Mouse (Mus musculus) right cerebral cortex, postnatal 10 days (tissue): ENCODE measurements around the gene Pick1.

ENCODE experiments used
- DNase-seq, 2 experiments: peaks; one replicate each; pipeline ENCODE4 v3.0.0; 2021; ENCODE audit warnings: low spot score in 2 of 2

Gene Pick1

DNA sequence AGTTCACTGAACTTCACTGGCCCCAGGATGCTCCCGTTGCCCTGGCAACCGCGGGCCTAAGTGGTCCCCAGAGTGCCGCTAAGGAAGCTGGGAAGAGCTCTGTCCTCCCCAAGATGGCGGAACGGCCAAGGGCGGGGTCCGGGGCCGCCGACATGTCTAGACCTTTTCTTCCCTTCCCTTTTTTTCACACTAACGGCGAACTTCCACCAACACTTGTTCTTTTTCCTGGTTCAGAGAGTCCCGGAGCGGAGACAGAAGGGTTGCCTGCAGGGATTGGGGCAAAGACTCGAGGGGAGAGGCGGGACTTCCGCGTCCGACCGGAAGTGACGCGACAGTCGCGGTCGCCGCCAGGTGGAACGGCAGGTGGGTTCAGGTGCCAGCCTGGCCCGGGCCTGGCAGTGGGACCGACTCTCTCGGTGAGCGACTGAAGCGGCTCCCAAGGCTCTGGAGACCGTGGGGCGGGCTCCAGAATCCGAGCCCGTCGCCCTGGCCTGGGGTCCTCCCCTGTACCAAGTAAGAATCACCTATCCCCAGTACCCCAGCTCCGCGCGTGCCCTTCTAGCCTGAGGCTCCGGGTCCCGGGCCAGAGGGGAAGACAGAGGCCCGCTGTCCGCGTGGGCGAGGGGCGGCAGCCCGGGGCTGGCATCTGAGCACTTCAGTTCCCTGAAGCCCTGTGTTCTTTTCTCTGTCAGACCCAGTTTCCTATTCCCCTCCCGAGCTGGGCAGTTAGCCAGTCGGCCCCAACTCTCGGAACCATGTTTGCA, at the start of gene Pick1, which contains the start of gene Gm49486:
Pick1 (plus strand) TSS at position 116 of the 764 bp plus-strand sequence.
Gm49486 (plus strand) TSS at position 334 of the 764 bp plus-strand sequence.
- peak; percentile 88 to 90 for DNase-seq

- DNase-seq, result no peak
These were observed 43.8 kb upstream of the Pick1 start for GRCm38 (mm10) chr15:79185213-79185612.

- DNase-seq, result no peak
These were observed 41.2 kb upstream of the Pick1 start for GRCm38 (mm10) chr15:79187819-79188218.

DNA sequence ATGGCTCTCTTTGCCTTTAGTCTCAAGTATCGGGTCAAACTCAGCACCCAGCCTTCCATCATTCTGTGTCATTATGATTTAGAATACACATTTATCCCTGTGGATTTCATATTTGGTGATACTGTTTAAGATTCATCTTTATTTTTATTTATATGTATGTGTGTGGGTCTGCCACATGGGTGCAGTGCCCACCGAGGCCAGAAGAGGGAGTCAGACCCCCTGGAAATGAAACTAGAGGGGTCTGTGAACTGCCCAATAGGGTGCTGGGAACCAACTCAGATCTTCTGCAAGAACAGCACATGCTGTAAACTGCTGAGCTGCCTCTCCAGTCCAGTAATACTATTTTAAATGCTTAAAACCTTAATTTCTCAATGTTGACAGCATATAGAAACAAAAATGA, 37.5 kb upstream of the Pick1 start:
- DNase-seq, result no peak

DNA sequence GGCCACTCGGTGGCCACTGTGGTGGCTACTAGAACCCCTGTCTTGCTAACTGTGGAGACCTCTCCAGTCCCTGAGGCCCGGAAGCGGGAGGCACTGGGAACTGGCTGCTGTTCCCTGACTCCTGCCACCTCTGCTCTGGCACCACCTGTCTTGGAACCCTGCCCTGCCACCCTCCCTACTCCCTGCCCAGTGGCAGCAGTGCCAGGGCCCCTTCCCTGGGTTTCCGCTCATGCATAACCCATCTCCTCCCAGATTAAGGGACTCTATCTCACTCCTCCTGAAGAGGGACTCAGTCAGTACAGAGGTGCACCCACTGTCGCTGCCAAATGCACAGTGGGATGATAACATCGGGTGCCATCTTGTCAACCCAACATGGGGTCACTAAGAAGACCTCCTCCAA, 36.5 kb upstream of the Pick1 start:
- DNase-seq, result peak in 1 of 2 experiments; percentile 46

- peak; percentile 76 to 79 for DNase-seq
These were observed 35.8 kb upstream of the Pick1 start for GRCm38 (mm10) chr15:79192885-79193845.

GRCm38 (mm10) chr15:79194048-79194447, 34.9 kb upstream of the Pick1 start:
- no peak for DNase-seq

DNA sequence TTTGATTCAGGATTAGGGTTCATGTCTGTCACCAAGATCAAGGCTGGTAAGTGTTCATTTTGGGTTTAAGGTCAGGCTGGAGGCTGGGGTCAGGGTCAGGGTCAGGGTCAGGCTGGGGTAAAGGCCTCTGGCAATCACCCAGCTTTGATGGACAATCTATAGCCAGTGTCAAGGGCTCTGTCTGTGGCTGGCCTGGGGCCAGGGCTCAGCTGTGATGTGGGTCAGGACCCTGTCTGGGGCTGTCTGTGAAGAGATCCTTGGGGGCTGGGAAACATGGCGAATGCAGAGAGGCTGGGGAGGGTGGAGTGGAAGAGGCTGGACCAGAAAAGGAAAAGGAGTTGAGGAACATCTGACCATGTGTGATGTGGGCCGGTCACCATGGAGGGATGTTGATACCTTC, 34.0 kb upstream of the Pick1 start:
- DNase-seq, result no peak

- DNase-seq, result no peak
These were observed 33.5 kb upstream of the Pick1 start for GRCm38 (mm10) chr15:79195492-79195891.

- no peak for DNase-seq
These were observed 29.5 kb upstream of the Pick1 start for GRCm38 (mm10) chr15:79199390-79199976.

DNA sequence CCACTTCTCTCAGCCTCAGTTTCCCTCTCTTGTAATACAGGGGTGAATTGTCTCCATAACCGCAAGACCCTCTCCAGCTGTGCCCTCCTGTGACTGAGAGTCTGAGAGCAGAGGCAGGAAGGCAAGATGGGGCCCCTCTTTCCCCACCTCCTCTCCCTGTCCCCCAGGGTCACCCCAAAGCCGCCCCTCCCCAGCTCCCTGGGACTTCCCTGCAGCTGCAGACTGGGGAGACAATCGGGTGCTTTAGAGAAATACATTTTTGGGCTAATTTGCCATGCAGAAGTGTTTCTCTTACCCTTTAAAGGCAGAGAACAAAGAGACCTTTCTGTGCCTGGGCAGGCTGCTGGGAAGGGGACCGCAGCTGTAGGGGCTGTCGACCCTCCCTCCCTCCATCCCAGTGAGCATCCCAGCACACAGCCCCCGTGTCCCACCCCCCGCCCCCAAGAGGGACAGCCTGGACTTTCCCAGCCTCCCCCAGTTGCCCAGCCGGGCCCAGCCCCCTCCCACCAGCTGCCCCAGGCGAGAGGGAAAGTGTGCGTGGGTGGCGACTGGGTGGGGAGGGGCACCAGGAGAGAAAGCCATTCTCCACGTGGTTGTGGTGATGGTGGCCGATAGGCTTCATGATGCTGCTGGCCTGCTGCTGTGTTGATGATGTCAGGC, 27.4 kb upstream of the Pick1 start:
- peak; percentile 74 to 75 for DNase-seq

GRCm38 (mm10) chr15:79202575-79202974, 26.4 kb upstream of the Pick1 start:
- peak; percentile 50 to 61 for DNase-seq

DNA sequence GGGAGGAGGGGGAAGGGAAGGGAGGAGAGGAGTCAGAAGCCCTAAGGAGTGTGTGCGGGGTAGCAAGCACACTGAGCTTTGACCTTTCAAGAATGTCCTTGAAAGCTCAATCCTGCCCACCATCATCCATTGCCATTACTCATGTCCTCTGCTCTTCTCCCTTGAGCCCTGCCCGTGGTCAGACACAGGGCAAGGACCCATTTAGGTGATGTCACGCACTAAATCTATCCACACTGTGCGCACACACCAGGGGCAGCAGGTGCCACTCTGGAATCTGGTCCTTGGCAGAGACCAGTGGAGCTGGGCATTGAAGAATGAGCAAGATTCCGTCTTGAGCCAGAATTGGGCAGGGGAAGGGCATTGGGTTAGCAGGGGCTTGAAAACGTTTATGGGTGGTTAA, 20.8 kb upstream of the Pick1 start:
- DNase-seq, result no peak

DNA sequence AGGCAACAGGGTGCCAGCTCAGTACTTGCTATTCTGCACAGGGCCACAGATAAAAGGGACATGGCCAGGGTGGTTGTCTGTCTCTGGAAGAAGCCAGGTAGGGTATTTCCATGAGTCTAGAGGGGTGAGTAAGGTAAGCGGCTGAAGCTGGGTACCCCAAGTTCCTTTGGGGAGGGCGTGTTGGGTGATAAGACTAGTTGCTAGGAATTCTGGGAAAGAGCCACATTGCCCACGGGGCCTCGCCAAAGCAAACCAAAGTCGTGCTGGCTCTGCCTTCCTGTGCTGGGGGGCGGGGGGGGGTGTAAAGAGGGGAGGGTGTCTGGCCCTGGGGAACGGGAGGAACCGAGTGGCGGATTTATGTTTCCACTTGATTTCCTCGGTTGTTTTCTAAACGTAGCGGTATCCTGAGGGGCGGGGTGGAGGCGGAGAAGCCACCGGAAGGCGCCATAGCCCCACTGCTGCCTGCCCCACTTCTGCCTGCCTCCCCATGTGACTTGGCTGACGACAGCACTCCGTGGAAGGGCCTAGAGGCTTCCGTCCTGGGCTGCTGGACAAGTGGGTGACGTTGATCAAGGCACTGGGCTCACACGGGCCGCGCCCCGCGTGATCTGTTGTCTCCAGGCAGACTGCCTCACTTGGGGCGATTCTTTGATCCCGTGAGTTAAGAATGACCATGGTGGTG, 20.1 kb upstream of the Pick1 start:
- no peak for DNase-seq

DNA sequence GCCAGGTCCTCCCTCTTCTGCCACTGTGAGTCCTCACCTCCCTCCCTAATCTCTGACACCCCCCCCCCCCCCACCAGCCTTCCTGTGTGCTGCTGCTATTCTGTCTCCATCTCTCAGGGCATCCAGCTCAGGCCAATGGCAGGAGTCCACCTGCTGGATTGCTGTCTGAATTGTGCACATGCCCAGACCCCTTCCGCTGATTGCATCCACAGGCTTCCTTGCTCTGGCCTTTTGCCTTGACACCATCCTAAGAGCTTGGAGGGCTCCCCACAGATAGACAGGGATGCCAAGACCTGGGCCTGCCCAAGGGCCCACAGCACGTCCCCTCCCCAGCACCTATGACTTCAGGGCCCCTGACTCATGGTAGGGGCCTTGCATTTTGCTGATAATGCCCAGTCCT, 18.6 kb upstream of the Pick1 start:
- no peak for DNase-seq

DNA sequence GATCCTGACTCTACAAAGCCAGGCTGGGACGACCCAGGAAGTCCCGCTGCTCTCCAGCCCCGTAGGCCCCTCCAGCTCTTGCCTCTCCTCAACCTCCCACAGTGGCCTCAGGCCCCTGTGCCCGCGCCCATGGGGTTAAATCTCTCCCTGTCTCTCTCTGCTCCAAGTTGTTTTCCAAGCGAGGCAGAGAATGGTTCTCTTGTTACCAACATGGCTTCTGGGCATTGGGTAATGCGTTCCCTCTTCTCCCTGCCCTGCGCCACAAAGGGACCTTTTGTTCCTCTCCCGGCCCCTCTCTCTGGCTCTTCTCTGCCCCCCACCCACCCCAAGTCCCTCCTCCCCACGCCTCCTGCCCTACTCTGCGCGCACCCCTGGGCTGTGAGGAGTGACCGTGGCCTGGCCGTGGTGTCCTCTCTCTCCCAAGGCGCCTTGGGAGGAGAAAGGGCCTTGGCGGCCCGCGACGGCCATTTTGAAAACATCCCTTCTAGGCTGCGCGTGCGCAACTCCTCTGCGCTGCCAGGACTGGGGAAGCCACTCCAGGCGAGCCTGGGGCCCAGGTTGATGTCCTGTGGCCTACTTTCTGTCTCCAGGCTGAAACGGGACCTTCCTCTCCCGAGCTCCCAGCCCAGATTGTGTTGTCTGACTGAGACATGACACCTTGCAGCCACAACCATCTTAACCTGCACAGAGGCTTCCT, 16.1 kb upstream of the Pick1 start:
- DNase-seq, result peak; percentile 55 to 56

GRCm38 (mm10) chr15:79213591-79213990, 15.4 kb upstream of the Pick1 start:
- DNase-seq, result no peak

- no peak for DNase-seq
These were observed 12.8 kb upstream of the Pick1 start for GRCm38 (mm10) chr15:79216191-79216590.

DNA sequence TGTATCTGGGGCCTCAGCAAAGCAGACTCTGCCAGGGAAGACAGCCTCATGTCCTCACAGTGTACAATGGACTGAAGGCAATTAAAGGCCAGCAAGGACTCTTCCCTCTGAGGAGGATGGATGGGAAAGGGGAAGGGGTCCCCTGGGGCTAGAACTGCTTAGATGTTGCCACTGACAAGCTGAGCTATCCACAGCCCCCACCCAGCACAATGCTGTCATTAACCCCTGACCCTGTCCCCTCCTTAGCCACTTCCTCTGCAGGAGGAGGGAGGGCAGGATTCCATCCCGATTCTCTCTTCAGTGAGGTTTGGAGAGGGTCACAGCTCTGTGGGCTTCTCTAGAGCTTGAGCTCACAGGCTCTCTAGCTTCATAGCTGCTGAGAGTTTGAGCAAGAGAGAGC, 9.4 kb upstream of the Pick1 start:
- no peak for DNase-seq

GRCm38 (mm10) chr15:79223641-79224040, 5.3 kb upstream of the Pick1 start:
- no peak for DNase-seq
